ENCODE assay signal across 8 mouse cellular contexts in genomic region chr5:44227462-44227840, GRCm38 (mm10). TPM values are rescaled to one million over a fixed set of nuclear protein-coding genes. Genes with fewer than 3 reads are reported as not detected.
A peak's percentile ranks its signal among the peaks of the same experiment; 100 is the strongest.
DNase-seq lines count a peak whose midpoint lies in the region; ATAC-seq and TF ChIP-seq lines count a peak whose summit lies in the region.

No protein-coding gene starts in this region.

- 14% methylated on average over 6 of the region's 6 CpGs for WGBS in heart, adult 2 months
- WGBS in forebrain, embryonic 14.5 days, result 8% methylated on average over 6 of the region's 6 CpGs
- 3% methylated on average over 6 of the region's 6 CpGs for WGBS in liver, embryonic 14.5 days (ENCODE audit: insufficient replicate concordance)

- intact Hi-C loops in heart, adult 2 months (cut with DNase I), result loop anchor here (5.0 to 10.0 kb wide), 3 partner anchors 443 to 1447 kb away; no protein-coding TSS in a partner anchor
- intact Hi-C loops in heart, postnatal 14 days (cut with DNase I), result loop anchor here (10.0 kb wide), 1 partner anchor 1297 kb away; the partner anchor contains the start of gene Med28

- no peak for DNase-seq in heart, adult 2 months
- DNase-seq in heart, postnatal 14 days, result no peak
- DNase-seq in forebrain, embryonic 14.5 days (ENCODE audit: low spot score), result no peak
- DNase-seq in liver, embryonic 14.5 days (ENCODE audit: low read depth in 3 of 3, low spot score in 3 of 3), result no peak
- no peak for DNase-seq in B cell, adult 2 months
- no peak for DNase-seq in ovary, adult 18-20 months (ENCODE audit: low spot score)
- DNase-seq in spleen, adult 12 weeks (ENCODE audit: low spot score), result no peak

- H3K27ac ChIP-seq in heart, adult 2 months, result peak overlapping the region; percentile 77; the same call in 1 of the 2 replicates
- peak overlapping the region; percentile 89; the same call in 1 of the 2 replicates for H3K27ac ChIP-seq in forebrain, embryonic 14.5 days (ENCODE audit: low read depth, low read length)
- peak overlapping the region; percentile 47 for H3K27ac ChIP-seq in liver, embryonic 14.5 days

- peaks cover 12% of the 10 kb centered on the region for H3K36me3 ChIP-seq in heart, adult 2 months (ENCODE audit: control insufficient read depth, insufficient read depth, low read length)
- no peaks in the 10 kb centered on the region for H3K36me3 ChIP-seq in C2C12 (ENCODE audit: control insufficient read depth, insufficient read depth)
- no peaks in the 10 kb centered on the region for H3K36me3 ChIP-seq in forebrain, embryonic 14.5 days (ENCODE audit: control insufficient read depth, insufficient read depth, low read length)
- H3K36me3 ChIP-seq in liver, embryonic 14.5 days (replicated peaks; ENCODE audit: control insufficient read depth, insufficient read depth, low read depth), result no peaks in the 10 kb centered on the region

- no peak for TF ChIP-seq POLR2A in heart, adult 2 months (IDR thresholded peaks at IDR 0.05; ENCODE audit: insufficient read depth, low read depth, low read length)

- H3ac ChIP-seq in C2C12 (ENCODE audit: control insufficient read depth, insufficient read length, low read depth), result peak overlapping the region; percentile 90

- H3K27me3 ChIP-seq in heart, adult 2 months (ENCODE audit: control insufficient read depth, insufficient read depth, low read length), result no peaks in the 10 kb centered on the region
- no peaks in the 10 kb centered on the region for H3K27me3 ChIP-seq in C2C12 (ENCODE audit: control insufficient read depth, insufficient read depth, insufficient read length)
- no peaks in the 10 kb centered on the region for H3K27me3 ChIP-seq in forebrain, embryonic 14.5 days (replicated peaks; ENCODE audit: control insufficient read depth, insufficient read depth, low read length)
- H3K27me3 ChIP-seq in liver, embryonic 14.5 days (ENCODE audit: control insufficient read depth, insufficient read depth, low read length), result no peaks in the 10 kb centered on the region

- no peak for TF ChIP-seq CTCF in heart, adult 2 months (IDR thresholded peaks at IDR 0.05)
- no peak for TF ChIP-seq CTCF in C2C12 (IDR thresholded peaks at IDR 0.05; ENCODE audit: control insufficient read depth, insufficient read depth, insufficient read length)
- TF ChIP-seq CTCF in liver, embryonic 14.5 days (IDR thresholded peaks at IDR 0.05; ENCODE audit: low read depth), result no peak

- peaks cover 12% of the 10 kb centered on the region for H3K4me1 ChIP-seq in heart, adult 2 months (ENCODE audit: control insufficient read depth, insufficient read depth, low read length)
- peaks cover 17% of the 10 kb centered on the region for H3K4me1 ChIP-seq in forebrain, embryonic 14.5 days (ENCODE audit: control insufficient read depth, insufficient read depth, low read length)
- peaks cover 22 to 29% of the 10 kb centered on the region in 2 experiments for H3K4me1 ChIP-seq in liver, embryonic 14.5 days (replicated peaks; ENCODE audit: control insufficient read depth in 2 of 2, insufficient read depth in 2 of 2, low read length in 1 of 2)

- H3K4me2 ChIP-seq in forebrain, embryonic 14.5 days (ENCODE audit: low read length), result peak overlapping the region; percentile 80
- H3K4me2 ChIP-seq in liver, embryonic 14.5 days (ENCODE audit: low read depth), result peak overlapping the region; percentile 74

- peaks cover 34% of the 10 kb centered on the region for H3K79me3 ChIP-seq in C2C12 (ENCODE audit: low read depth)

- no peak for TF ChIP-seq EP300 in heart, adult 2 months (IDR thresholded peaks at IDR 0.05; ENCODE audit: insufficient read depth, low read depth, low read length)
- TF ChIP-seq EP300 in liver, embryonic 14.5 days (IDR thresholded peaks at IDR 0.05; ENCODE audit: low read depth), result no peak

- peak overlapping the region; percentile 99 for H3K9ac ChIP-seq in heart, adult 2 months (ENCODE audit: low read depth, low read length)
- peak overlapping the region; percentile 97 for H3K9ac ChIP-seq in forebrain, embryonic 14.5 days (ENCODE audit: low read length)
- H3K9ac ChIP-seq in liver, embryonic 14.5 days (replicated peaks), result peak overlapping the region; percentile 90

- no peaks in the 10 kb centered on the region for H3K9me3 ChIP-seq in forebrain, embryonic 14.5 days (replicated peaks; ENCODE audit: control insufficient read depth, low read length)
- H3K9me3 ChIP-seq in liver, embryonic 14.5 days (ENCODE audit: control insufficient read depth, low read length), result no peaks in the 10 kb centered on the region

- no peak for ATAC-seq in forebrain, embryonic 14.5 days
- ATAC-seq in liver, embryonic 14.5 days (ENCODE audit: insufficient read depth), result no peak

- H3K79me2 ChIP-seq in heart, adult 2 months (replicated peaks; ENCODE audit: control insufficient read depth, insufficient read depth, low read length), result peaks cover 5% of the 10 kb centered on the region
- H3K79me2 ChIP-seq in C2C12 (ENCODE audit: control insufficient read depth, insufficient read depth), result peaks cover 49% of the 10 kb centered on the region

- H3K4me3 ChIP-seq in heart, adult 2 months, result peak overlapping the region; percentile 68
- peak overlapping the region; percentile 59 for H3K4me3 ChIP-seq in C2C12 (ENCODE audit: insufficient read depth, poor library complexity, severe bottlenecking)
- H3K4me3 ChIP-seq in forebrain, embryonic 14.5 days (ENCODE audit: low read depth, low read length), result peak overlapping the region; percentile 81
- peak overlapping the region; percentile 82 to 89 for H3K4me3 ChIP-seq in liver, embryonic 14.5 days (ENCODE audit: insufficient read depth in 1 of 2, low read depth in 2 of 2, low read length in 2 of 2)

TF ChIP-seq in C2C12, 6 proteins besides CTCF, POLR2A, EP300 and RAD21:
- TF ChIP-seq USF1 (IDR thresholded peaks at IDR 0.05; ENCODE audit: low read depth), result no peak
- no peak for TF ChIP-seq MAX (IDR thresholded peaks at IDR 0.05)

RNA-seq across cellular contexts. Expression of gene Tapt1, which starts 1.0 kb away (rescaled TPM):
- total RNA-seq in heart, adult 2 months (2021), result 10 to 100 TPM; 19.2 to 21.1 TPM
- 18.7 and 41.4 TPM in 2 replicates for polyA plus RNA-seq in heart, adult 2 months (2012; rRNA removed)
- 10 to 100 TPM; 23.4 to 23.9 TPM for total RNA-seq in heart, postnatal 14 days (2021)
- polyA plus RNA-seq in C2C12 (2012; fragmentation: generic; extraction: Trizol), result 13.0 TPM
- 26.2 and 26.3 TPM in 2 replicates for polyA plus RNA-seq in forebrain, embryonic 14.5 days (2014; fragmentation: Nextera tagmentation; extraction: Ambion mirVana)
- 26.0 and 30.9 TPM in 2 replicates for polyA plus RNA-seq in liver, embryonic 14.5 days (2012; rRNA removed)
- 31.2 and 38.5 TPM in 2 replicates for polyA plus RNA-seq in liver, embryonic 14.5 days (2014; fragmentation: Nextera tagmentation; extraction: Ambion mirVana)
